Mouse (Mus musculus): ENCODE data around the gene Akap2.

DNA sequence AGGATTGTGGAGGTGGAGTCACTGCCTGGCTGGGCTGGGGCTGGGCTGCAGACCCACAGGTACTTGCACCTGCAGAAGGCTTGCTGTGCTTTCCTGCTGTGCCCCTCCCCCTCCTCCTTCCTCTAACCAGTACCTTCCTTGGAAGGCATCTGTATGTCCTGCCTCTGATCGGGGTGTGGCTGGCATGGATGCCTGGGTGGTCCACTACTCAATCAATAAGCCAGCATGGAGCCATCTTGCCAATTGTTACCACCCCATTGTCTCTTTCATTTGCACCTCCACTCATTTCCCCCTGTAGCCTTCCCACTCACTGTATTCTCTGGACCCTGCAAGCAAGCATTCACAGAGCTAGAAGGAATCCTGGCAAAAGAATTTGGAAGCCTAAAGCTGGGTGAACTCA lies 26.7 kb upstream of the Akap2 start:
- TF ChIP-seq CTCF (IDR thresholded peaks at IDR 0.05; ENCODE audit: low read depth, low read length) (no peak), POLR2A (IDR thresholded peaks at IDR 0.05; ENCODE audit: extremely low read depth, insufficient read depth, low read length) (no peak)
